Mouse (Mus musculus): Measurements from ENCODE around the gene Cacna1a. TPM values are rescaled to one million over a fixed set of nuclear protein-coding genes. Genes with fewer than 3 reads are reported as not detected.
"Not testable (repeated sequence)": the region's sequence is repeated elsewhere in the genome, so short reads cannot be mapped to it uniquely, and the experiment has no call there.

Gene Cacna1a
- polyA plus RNA-seq, 1 experiment: 140 TPM

- TF ChIP-seq CTCF (IDR thresholded peaks at IDR 0.05; ENCODE audit: extremely low read depth, insufficient read depth, low read length) (no peak), POLR2A (IDR thresholded peaks at IDR 0.05; ENCODE audit: extremely low read depth, insufficient read depth, low read length) (no peak)
- H3K4me1 ChIP-seq (ENCODE audit: control insufficient read depth, insufficient read depth, low read length): peaks cover 1% of the 10 kb centered on the region
- H3K27ac ChIP-seq (ENCODE audit: insufficient read depth, low read length): no peak overlapping the region
- no peak overlapping the region for H3K4me3 ChIP-seq (ENCODE audit: insufficient read depth, low read length)
These were observed 97.6 kb downstream of the Cacna1a start for GRCm38 (mm10) chr8:84485864-84486263.

- TF ChIP-seq POLR2A (IDR thresholded peaks at IDR 0.05; ENCODE audit: extremely low read depth, insufficient read depth, low read length) (no peak), CTCF (IDR thresholded peaks at IDR 0.05; ENCODE audit: extremely low read depth, insufficient read depth, low read length) (no peak)
- Histone ChIP-seq H3K4me3 (ENCODE audit: insufficient read depth, low read length) (no peak overlapping the region), H3K4me1 (ENCODE audit: control insufficient read depth, insufficient read depth, low read length) (peaks cover 9% of the 10 kb centered on the region)
These were observed 101.0 kb downstream of the Cacna1a start for GRCm38 (mm10) chr8:84489223-84489622.

GRCm38 (mm10) chr8:84494541-84495084 lies 106.4 kb downstream of the Cacna1a start:
- Histone ChIP-seq H3K27ac (ENCODE audit: insufficient read depth, low read length) (no peak overlapping the region), H3K4me1 (ENCODE audit: control insufficient read depth, insufficient read depth, low read length) (peaks cover 21% of the 10 kb centered on the region), H3K4me3 (ENCODE audit: insufficient read depth, low read length) (no peak overlapping the region)
- no peak for TF ChIP-seq POLR2A (IDR thresholded peaks at IDR 0.05; ENCODE audit: extremely low read depth, insufficient read depth, low read length)
- TF ChIP-seq CTCF (IDR thresholded peaks at IDR 0.05; ENCODE audit: extremely low read depth, insufficient read depth, low read length): no peak

More at GRCm38 (mm10) chr8:84489223-84489622, 101.0 kb downstream of the Cacna1a start:
- no peak overlapping the region for H3K27ac ChIP-seq (ENCODE audit: insufficient read depth, low read length)

- H3K27ac ChIP-seq (ENCODE audit: insufficient read depth, low read length): peak overlapping the region; percentile 18; the same call in 1 of the 2 replicates
- H3K4me1 ChIP-seq (ENCODE audit: control insufficient read depth, insufficient read depth, low read length): peaks cover 17% of the 10 kb centered on the region
- TF ChIP-seq CTCF (IDR thresholded peaks at IDR 0.05; ENCODE audit: extremely low read depth, insufficient read depth, low read length) (no peak), POLR2A (IDR thresholded peaks at IDR 0.05; ENCODE audit: extremely low read depth, insufficient read depth, low read length) (no peak)
- no peak overlapping the region for H3K4me3 ChIP-seq (ENCODE audit: insufficient read depth, low read length)
These were observed 112.9 kb downstream of the Cacna1a start for GRCm38 (mm10) chr8:84501181-84501580.

- H3K27ac ChIP-seq (ENCODE audit: insufficient read depth, low read length): peak overlapping the region; percentile 18; the same call in 1 of the 2 replicates
- no peak for TF ChIP-seq POLR2A (IDR thresholded peaks at IDR 0.05; ENCODE audit: extremely low read depth, insufficient read depth, low read length)
- TF ChIP-seq CTCF (IDR thresholded peaks at IDR 0.05; ENCODE audit: extremely low read depth, insufficient read depth, low read length): no peak
- H3K4me3 ChIP-seq (ENCODE audit: insufficient read depth, low read length): no peak overlapping the region
- peaks cover 17% of the 10 kb centered on the region for H3K4me1 ChIP-seq (ENCODE audit: control insufficient read depth, insufficient read depth, low read length)
These were observed 113.5 kb downstream of the Cacna1a start for GRCm38 (mm10) chr8:84501671-84502308.

GRCm38 (mm10) chr8:84502638-84503037 lies 114.4 kb downstream of the Cacna1a start:
- H3K27ac ChIP-seq (ENCODE audit: insufficient read depth, low read length): no peak overlapping the region
- peaks cover 17% of the 10 kb centered on the region for H3K4me1 ChIP-seq (ENCODE audit: control insufficient read depth, insufficient read depth, low read length)
- no peak overlapping the region for H3K4me3 ChIP-seq (ENCODE audit: insufficient read depth, low read length)
- no peak for TF ChIP-seq POLR2A (IDR thresholded peaks at IDR 0.05; ENCODE audit: extremely low read depth, insufficient read depth, low read length)
- no peak for TF ChIP-seq CTCF (IDR thresholded peaks at IDR 0.05; ENCODE audit: extremely low read depth, insufficient read depth, low read length)

- no peak overlapping the region for H3K27ac ChIP-seq (ENCODE audit: insufficient read depth, low read length)
- no peak overlapping the region for H3K4me3 ChIP-seq (ENCODE audit: insufficient read depth, low read length)
- peaks cover 13% of the 10 kb centered on the region for H3K4me1 ChIP-seq (ENCODE audit: control insufficient read depth, insufficient read depth, low read length)
- TF ChIP-seq CTCF (IDR thresholded peaks at IDR 0.05; ENCODE audit: extremely low read depth, insufficient read depth, low read length) (no peak), POLR2A (IDR thresholded peaks at IDR 0.05; ENCODE audit: extremely low read depth, insufficient read depth, low read length) (no peak)
These were observed 119.0 kb downstream of the Cacna1a start for GRCm38 (mm10) chr8:84507220-84507619.

- peaks cover 12% of the 10 kb centered on the region for H3K4me1 ChIP-seq (ENCODE audit: control insufficient read depth, insufficient read depth, low read length)
- not testable (repeated sequence) for H3K4me3 ChIP-seq (ENCODE audit: insufficient read depth, low read length); H3K27ac ChIP-seq (ENCODE audit: insufficient read depth, low read length)
- TF ChIP-seq CTCF (IDR thresholded peaks at IDR 0.05; ENCODE audit: extremely low read depth, insufficient read depth, low read length): peak; percentile 49
These were observed 121.5 kb downstream of the Cacna1a start for GRCm38 (mm10) chr8:84509764-84510163.

GRCm38 (mm10) chr8:84511621-84512020 lies 123.4 kb downstream of the Cacna1a start:
- Histone ChIP-seq H3K4me3 (ENCODE audit: insufficient read depth, low read length) (no peak overlapping the region), H3K4me1 (ENCODE audit: control insufficient read depth, insufficient read depth, low read length) (peaks cover 10% of the 10 kb centered on the region), H3K27ac (ENCODE audit: insufficient read depth, low read length) (peak overlapping the region; percentile 30; the same call in 1 of the 2 replicates)
- TF ChIP-seq CTCF (IDR thresholded peaks at IDR 0.05; ENCODE audit: extremely low read depth, insufficient read depth, low read length) (no peak), POLR2A (IDR thresholded peaks at IDR 0.05; ENCODE audit: extremely low read depth, insufficient read depth, low read length) (no peak)

GRCm38 (mm10) chr8:84513765-84514164 lies 125.5 kb downstream of the Cacna1a start:
- peaks cover 7% of the 10 kb centered on the region for H3K4me1 ChIP-seq (ENCODE audit: control insufficient read depth, insufficient read depth, low read length)
- TF ChIP-seq POLR2A (IDR thresholded peaks at IDR 0.05; ENCODE audit: extremely low read depth, insufficient read depth, low read length): no peak
- TF ChIP-seq CTCF (IDR thresholded peaks at IDR 0.05; ENCODE audit: extremely low read depth, insufficient read depth, low read length): peak; percentile 64
- no peak overlapping the region for H3K27ac ChIP-seq (ENCODE audit: insufficient read depth, low read length)
- H3K4me3 ChIP-seq (ENCODE audit: insufficient read depth, low read length): no peak overlapping the region

Measured in cortical plate, adult 2 months (tissue).